Mouse (Mus musculus) adrenal gland, postnatal 14 days (tissue): ENCODE data around the gene Col13a1. TPM values are rescaled to one million over a fixed set of nuclear protein-coding genes. Genes with fewer than 3 reads are reported as not detected.
A peak's percentile ranks its signal among the peaks of the same experiment; 100 is the strongest.

Experiments used
- DNase-seq: peaks from one replicate; pipeline ENCODE4 v3.0.0; 2021; ENCODE audit warnings: mixed read lengths
- total RNA-seq: library from RNA; stranded (reverse); gene quantifications from 2 replicates; pipeline ENCODE4 v1.2.3, GENCODE M21; 2021

Gene Col13a1
- total RNA-seq, 1 experiment from 2014 or later: 10.4 TPM

DNA sequence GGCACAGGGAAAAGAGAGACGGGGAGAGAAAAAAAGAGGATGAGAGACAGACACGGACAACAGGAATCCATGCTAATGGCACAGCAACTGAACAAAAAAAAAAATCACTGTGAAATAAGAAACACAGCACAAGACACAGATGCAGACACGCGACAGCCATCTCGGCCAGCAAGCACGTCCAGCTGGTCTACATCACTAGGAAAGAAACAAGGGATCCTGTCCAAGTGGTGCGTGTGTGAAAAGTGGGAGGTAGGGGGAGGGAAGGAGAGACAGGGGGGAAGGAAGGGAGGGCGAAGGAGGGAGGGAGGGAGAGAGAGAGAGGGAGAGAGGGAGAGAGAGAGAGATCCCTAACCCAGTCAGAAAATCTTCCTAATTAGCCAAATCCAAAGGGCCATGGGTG, 73.6 kb downstream of the Col13a1 start:
- no peak for DNase-seq

DNA sequence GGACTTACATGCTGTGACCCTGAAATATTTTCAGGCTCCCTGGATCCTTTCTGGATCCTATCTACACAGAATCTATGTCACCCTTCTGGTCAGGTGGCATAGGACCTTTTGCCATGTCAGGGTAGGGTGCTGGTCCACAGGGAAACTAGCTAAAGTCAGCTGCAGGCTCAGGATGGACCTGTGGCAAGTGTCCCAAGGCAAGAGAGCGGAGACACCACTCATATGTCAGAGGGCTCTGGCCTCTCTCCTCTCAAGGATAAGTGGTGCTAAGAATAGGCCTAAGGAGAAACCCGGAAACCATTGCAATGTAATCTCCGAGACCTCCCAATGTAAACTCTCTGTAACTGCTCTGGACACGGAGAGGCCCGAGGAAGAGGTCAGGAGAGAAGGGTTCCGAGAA, 80.8 kb downstream of the Col13a1 start:
- no peak for DNase-seq

DNA sequence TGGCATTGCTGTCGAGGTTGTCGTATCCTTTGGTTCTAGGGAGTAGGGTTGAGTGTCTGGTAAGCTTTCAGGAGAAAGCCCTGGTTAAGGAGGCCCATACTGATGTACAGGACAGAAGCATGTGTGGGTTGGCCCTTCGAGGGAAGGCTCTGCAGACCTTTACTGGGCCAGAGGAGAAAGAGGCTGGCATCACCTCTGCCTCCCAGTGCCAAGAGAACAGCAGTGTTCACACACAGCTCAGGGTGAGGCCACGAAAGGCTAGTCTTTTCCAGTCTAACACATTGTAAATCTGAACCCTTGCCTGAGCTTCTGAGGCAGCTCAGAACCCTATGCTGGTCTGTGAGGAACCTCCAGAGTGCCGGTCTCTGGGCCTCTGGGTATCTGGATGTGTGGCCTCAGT, 84.3 kb downstream of the Col13a1 start:
- no peak for DNase-seq

DNA sequence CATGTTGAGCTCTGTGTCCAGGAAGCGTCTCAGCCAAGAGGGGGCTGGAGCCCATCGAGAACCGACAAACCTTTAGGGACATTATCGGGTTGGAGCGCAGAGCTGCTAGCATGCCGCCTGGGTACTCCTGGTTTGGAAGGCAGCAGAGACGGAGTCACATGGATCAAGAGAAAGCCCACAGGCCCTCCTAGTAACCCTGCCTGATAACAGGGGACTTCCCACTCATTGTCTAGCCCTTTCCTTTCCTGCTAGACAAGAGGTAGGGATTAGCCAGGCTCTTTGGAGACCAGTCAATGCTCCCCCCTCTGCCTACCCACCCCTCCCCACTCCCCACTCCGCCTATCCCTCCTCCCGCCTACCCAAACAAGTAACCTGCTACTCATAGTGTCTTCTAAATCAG, 87.8 kb downstream of the Col13a1 start:
- DNase-seq: no peak

DNA sequence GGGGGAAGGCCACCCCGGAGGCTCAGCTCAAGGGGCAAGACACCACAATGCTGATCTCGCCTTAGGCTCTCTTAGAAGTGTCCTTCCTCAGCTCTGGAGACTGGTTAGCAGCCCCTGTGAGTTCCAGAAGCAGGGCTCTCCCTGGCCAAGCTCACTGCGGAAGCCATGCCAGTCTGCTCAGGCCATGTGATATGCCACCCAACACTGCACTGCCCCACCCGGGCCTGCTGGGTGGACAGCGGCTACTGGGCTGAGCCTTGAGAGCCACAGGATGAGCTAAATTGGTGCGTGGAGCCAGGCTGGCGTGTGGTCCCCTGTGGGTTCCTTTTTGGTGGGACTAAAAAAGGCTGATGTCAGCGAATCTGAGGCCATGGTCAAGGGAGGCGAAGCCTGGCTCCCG, 88.6 kb downstream of the Col13a1 start:
- DNase-seq: no peak

DNA sequence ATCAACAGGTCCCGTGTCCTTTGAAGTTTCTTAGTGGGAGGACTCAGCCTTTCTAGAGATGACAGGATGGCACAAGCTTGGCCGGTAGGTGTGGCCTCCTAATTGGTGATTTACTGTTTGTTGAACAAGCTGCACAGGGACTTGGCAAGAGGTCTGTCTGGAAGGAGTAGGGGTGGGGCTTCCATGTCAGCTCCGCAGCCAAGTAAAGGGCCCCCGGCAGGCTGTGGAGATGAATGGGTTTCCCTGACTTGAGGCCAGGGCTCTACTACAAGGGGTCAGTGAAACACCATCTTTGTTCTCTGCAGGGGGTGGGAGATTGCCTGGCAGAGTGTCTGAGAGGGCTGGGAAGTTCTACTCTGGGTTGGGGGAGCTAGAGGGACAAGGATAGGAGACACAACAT, 99.5 kb downstream of the Col13a1 start:
- peak; percentile 81 for DNase-seq

DNA sequence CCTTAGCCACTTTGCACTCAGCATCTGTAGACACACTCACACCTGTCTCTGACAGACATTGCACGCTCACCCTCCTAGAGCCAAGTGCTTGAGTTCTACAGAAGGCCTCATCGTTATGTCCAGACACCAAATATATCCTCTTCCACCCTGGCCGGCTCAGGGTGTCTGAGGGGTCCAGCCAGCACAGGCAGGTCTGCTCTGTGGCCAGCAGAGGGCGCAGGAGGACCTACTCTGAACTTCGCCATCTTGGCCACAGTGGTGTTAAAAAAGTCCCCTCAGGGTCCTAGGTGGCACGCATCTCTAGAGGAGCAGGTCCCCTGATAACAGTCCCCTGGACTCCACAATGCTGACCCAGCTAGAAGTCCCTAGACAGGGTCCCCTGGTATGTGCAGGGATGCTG, 101.1 kb downstream of the Col13a1 start:
- peak; percentile 84 for DNase-seq

DNA sequence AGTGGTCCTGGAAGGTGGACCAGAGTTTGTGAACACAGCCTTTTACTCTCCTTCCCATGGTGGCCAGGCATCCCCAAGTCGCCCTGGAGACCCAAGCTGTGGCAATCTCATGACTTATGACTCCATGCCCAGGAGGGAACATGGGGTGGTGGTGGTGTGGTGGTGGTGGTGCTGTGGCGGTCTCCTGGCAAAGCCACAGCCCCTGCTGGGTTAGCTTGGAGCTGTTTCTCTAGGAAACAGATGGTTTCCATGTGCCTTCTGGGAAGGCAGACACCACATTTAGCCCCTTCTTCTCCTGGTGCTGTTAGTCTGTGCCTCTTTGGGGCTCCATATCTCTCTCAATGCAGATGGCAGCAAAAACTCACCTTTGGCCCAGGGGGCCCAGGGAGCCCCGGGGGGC, 109.1 kb downstream of the Col13a1 start:
- DNase-seq: no peak

DNA sequence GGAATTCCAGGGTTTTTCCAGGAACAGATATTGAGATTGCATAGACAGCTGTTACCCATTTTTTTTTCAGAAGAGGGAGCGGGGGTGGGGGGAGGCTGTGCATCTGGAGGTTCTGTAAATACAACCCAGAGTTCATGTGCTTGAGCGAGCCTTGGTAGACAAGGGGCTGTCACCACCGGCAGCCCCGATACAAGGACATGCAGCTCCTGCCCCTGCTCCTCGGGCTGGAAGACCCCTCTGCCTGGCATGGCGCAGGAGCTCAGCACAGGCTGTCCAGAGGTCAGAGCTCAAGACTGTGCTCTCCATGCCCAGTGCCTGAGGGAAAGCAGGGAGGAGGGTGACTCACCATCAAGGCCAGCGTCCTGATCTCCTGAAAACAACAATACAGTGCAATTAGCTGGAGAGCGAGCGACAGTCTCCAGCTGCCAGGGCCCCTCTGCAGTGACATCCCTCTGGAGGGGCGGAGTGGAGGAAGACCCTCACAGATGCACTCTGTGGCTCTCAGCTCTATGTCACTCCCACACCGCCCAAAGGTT, 112.8 kb downstream of the Col13a1 start:
- peak; percentile 64 for DNase-seq

DNA sequence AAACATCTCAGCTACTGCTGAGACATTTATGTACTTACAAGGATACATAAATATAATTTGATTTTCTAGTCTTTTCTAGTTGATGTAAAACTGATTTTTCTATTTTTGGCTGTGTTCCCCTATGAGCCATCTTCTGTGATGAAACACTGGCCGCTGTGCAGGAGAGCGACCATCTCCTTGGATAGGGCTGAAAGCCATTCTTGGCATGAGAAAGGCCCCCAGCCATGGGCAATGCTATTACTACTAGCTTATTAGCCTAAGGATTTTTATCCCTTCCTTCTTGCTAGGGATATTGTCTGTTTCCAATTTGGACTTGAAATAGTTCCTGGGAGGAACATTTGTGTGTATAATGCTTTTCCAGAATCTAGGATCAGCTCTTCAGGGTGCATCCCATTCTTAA, 119.5 kb downstream of the Col13a1 start:
- no peak for DNase-seq

DNA sequence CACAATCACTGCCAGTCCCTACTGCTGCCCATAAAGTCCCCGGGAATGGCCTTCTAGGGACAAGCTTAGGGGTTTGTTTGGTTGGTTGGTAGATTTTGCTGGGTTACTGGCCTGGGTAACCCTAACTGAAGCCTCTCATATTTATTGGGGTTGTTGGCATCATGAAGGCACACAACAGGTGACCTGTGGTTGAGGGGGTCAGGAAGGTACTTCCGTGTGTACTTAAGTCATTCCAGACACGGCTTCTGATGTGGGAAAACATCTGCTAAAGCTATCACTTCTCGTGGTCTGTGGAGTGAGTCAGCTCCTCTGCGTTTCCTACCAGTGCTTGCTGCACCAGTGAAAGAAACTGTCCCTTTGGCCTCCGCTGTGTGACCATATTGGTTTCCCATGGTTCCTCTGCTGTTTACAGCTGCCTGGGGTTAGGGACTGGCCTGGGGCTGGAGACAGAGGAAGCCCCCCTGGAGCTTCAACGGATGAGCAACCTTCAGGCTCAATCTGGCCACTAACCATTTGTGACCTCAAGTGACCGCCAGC, 123.7 kb downstream of the Col13a1 start:
- no peak for DNase-seq

DNA sequence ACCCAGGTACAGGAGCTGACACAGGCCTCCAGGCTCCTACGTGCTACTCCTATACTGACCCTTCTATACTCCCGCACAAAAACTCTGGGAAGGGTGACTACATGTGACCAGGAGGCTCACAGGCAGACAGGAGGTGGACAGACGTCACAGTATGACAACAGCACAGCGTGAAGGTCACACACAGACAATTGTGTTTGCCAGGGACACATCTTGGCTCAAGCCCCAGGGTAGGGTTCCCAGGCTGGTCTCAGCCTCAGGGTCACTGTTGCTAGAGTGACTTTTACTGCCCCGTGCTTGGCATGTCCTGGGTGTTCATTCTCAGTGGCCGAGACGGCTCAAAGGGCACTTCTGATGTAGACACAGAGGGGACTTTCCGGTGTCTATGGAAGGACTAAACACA, 126.1 kb downstream of the Col13a1 start:
- peak; percentile 89 for DNase-seq

DNA sequence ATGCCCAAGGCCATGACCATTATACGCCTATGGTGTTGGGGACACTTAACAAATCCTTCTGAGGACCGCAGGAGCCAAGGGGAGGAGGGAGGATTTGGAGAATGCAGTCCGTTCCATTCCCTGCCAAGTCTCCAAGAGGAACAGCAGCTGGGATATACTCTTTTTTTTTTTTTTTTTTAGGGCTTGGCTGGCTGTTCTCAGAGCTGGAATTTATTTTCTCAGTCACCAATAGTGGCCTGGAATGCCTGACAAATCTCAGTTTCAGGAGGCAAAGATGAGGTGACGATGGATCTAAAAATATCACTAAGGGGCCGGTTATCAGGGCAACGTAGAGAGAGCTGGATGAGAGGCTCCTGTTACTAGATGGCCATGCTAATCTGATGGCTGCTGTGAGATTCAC, 130.4 kb downstream of the Col13a1 start:
- no peak for DNase-seq

DNA sequence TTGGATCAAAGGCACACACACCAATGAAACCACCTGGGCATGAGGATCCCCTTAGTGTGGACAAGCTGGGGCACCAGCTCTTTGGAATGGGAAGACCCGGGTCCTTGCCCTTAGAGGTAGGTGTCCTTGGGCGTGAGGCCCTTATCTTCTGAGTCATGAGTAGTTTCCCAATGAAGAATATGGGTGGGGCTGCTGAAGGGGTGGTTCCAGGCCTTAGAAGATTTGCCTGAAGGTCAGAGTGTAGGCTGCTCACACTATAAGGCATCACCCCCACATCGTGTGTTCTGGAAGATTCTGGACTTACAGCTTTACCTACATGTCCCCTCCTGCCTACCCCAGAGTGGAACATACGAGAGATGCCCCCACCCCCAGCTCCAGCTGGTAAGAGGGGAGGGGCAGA, 133.4 kb downstream of the Col13a1 start:
- DNase-seq: peak; percentile 56

DNA sequence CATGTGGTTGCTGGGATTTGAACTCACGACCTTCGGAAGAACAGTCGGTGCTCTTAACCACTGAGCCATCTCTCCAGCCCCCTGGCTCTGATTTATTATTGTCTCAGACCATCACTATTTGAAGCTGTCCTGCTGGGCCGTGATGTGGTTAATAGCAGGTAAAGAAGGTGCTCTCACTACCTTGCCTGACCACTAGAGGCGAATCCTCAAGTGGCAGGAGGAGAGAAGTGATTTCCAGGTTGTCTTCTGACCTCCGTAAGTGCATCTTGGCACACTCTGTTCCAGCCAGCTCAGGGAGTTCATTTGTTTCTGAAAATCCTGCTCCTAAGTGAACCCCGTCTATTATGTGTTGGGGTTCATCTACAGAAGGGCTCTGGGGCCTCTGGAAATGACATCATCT, 134.4 kb downstream of the Col13a1 start:
- no peak for DNase-seq

DNA sequence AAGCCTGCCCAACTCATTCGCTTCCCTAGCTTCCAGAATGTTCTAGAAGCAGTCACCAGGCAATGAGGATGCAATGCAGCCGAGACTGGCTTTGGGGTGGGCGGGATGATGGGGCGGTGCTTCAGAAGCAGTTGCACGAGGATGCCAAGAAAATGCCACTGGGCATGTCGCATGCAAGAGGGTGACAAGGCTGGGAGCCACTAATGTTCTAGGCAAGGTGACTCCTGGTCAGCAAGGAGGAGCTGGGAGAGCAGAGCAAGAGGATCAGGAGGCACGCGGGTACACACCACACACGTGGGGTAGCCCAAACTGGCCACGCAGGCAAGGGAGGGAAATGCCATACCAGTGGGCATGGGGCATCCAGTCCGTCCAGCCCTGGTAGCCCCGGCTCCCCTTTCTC, 136.6 kb downstream of the Col13a1 start:
- no peak for DNase-seq

DNA sequence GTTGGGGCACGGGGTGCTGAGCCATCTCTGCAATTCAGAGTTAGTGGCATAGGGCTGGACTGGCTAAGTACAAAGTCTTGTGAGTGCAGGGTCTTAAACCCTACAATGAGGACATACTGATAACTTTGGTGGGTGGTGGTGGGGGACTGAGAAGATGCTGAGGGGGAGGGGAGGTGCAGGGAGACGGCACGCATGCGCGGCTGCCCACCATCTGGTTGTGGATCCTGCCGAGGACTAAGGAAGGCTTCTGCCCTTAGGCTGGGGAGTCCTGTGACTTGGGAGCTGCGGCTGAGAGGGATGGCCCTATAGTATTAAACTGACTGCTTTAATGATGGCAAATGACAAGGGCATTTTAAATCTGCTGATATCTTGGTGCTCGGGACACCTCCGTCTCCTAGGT, 139.6 kb downstream of the Col13a1 start:
- DNase-seq: no peak

DNA sequence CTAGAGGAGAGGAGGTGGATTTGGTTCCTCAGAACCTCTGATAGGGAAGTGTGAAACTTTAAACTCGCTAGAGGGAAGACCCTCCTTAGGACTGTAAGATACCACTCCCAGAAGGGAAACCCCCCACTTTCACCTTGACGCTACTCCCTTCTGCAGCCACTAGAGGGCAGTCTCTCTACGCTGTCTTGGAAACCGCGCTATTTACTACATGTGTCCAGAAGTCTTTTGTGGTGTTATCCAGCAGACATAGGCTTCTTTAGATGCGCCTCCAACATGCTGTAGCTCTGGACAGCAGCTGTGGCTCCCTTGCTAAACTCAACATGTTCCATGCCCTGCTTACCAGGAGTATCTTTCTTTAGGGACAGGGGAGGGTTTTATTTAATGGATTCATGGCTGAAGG, 140.1 kb downstream of the Col13a1 start:
- peak; percentile 74 for DNase-seq

DNA sequence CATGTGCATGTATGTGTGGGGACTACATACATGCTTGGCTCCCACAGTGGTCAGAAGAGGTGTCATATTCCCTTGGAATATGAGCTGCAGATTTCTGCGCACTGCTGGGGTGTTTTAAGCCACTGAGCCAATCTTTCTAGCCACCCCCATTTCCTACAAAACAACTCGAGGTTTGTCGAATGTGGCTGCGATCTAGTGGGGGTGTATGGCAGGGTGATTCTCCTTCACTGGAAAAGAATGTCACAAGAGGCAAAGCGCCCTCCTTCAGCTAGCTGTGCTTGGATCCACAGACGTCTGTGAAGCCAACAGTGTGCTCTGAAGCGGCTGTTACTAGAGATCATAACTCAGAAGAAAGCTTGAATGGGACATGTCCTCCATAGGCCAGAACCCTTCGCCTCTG, 141.6 kb downstream of the Col13a1 start:
- no peak for DNase-seq

DNA sequence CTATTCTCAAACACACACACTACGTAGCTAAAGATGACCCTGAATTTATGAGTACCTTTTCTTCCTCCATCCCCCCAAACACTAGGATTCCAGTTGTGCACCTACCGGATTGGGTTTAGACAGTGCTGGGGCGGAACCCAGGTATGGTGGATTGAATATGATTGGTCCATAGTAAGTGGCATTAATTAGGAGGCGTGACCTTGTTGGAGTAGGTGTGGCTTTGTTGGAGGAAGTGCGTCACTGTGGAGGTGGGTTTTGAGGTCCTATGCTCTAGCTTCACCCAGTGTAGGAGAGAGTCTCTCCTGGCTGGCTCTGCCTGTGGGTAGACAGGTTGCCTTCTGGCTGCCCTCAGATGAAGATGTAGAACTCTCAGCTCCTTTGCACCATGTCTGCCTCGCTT, 144.6 kb downstream of the Col13a1 start:
- no peak for DNase-seq

DNA sequence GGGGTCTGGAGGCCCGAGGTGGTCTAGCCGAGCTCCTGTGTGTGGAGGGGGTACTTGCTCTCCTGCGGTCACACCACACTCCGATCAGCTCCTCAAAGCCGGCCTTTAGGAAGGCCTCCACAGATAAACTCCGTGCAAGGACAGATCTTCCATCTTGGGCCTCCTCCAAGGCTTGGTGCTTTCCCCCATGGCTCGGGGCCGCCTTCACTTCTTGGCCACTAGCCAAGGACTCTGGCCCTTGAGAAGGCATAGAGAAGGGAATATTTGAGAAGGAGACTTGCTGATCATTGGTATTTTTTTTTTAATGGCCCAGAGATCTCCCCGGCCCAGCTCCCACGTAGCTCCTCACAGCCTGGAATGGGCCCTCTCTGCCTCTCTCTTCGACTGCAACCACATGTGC, 146.2 kb downstream of the Col13a1 start:
- peak; percentile 43 for DNase-seq

DNA sequence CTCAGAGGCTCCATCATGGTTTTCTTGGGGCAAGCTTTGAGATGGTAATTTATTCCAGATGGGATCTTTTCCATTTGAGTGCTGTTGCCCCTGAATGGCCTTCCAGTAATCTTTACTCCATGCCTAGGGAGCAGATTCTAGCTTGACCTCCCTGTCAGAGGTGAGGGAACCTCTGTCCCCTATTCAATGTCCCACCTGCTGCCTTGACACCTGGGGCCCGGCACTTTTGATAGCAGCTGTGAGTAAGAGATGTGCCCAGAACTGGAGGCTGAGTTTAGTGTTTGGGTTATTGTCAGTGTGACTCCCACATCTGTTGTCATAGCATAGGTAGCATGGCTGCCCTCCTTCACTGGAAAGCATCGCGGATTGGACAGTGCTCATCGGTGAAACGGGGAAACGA, 147.2 kb downstream of the Col13a1 start:
- no peak for DNase-seq

DNA sequence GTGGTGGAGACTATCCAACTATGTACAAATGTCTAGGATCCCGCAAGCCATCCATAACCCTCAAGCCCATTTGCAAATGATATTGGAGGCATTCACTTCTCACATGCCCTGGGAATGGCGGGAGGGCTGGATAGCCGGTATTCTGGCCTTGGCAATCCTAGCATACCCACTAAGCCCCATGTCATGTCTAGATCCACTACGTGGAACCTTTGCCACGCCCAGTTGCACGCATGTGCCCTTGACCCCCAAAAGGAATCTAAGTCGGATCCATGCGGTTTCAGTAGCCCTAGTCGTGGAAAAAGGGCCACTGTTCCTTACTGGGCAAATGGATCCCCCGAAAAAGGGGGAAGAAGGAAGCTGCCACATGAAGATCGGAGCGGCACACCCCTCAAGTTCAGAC, 147.7 kb downstream of the Col13a1 start:
- DNase-seq: no peak

DNA sequence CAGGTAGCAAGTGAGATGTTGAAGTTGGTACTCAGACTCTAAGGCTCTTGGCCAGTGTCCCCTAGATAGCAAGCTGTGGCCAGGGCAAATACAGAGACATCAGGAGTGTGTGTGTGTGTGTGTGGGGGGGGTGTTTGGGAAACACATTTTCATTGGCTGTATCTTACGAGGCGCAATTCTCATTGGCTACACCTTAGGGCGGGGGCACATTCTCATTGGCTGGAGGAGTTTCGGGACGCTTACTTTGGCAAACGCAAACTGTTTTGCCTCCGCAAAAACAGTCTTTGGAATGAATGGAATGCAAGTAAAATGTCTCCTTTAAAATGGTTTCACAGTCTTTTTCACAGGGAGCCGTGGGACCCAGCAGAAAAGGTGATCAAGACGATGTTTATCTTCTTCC, 148.1 kb downstream of the Col13a1 start:
- DNase-seq: no peak

DNA sequence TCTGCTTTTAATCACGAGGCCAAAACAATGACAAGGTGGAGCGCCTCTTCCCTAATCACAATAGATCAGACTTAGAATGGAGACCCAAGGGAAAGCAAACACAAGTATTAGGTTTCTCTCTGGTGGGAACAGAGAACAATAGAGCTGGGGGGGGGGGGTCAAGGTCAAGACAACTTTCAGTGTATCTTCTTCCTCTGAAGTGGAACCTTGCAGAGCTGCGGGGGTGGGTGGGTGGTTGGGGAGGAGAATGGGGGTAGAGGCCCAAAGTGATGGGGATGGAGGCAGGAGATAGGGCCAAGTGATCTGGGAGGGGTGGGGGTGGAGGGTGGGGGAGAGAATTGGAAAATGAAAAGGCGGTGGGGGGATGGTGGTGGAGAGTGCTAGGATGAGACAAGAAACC, 149.9 kb downstream of the Col13a1 start:
- DNase-seq: no peak
